Mouse (Mus musculus) adrenal gland, postnatal 14 days (tissue): ENCODE measurements around the gene Nkg7. TPM values are rescaled to one million over a fixed set of nuclear protein-coding genes. Genes with fewer than 3 reads are reported as not detected.

ENCODE experiments used
- microRNA-seq, 2 experiments: library from miRNA; unstranded; fragments of <30 nt; microRNA quantifications; one replicate each; pipeline ENCODE4 v1.2.0; 2021
- total RNA-seq: library from RNA; stranded (reverse); gene quantifications from 2 replicates; pipeline ENCODE4 v1.2.3, GENCODE M21; 2021

Gene Nkg7
- total RNA-seq, 1 experiment from 2014 or later = not detected

Small RNA genes within 50 kb of the gene (microRNA-seq; reads per million reads assigned to microRNA genes)
- gene Mir7051 = 1.9 to 2.1 reads per million in 2 experiments

Other genes starting within 250 kb of the Nkg7 start
- 19.9 and 21.6 TPM in 2 replicates for gene Zfp715, start 123.8 kb upstream of the Nkg7 start, total RNA-seq
- 0.15 TPM in 1 of 2 replicates, not detected in the other for gene Siglecf, start 85.7 kb upstream of the Nkg7 start, total RNA-seq
- gene Siglecg, start 28.9 kb upstream of the Nkg7 start, total RNA-seq = 2.0 and 6.2 TPM in 2 replicates
- gene Lim2, start 9.4 kb upstream of the Nkg7 start, total RNA-seq = not detected in 2 replicates
- gene Cldnd2, start 3.7 kb downstream of the Nkg7 start, total RNA-seq = not detected in 2 replicates
- gene Etfb, start 7.0 kb downstream of the Nkg7 start, total RNA-seq = 1,201 and 1,373 TPM in 2 replicates
- 0.82 TPM in 1 of 2 replicates, not detected in the other for gene Gm45233, start 7.1 kb downstream of the Nkg7 start, total RNA-seq
- gene Vsig10l, start 26.1 kb downstream of the Nkg7 start, total RNA-seq = 2.3 and 3.2 TPM in 2 replicates
- 1.9 and 2.1 TPM in 2 replicates for gene Iglon5, start 53.0 kb downstream of the Nkg7 start, total RNA-seq
- not detected in 2 replicates for gene 4931406B18Rik, start 68.9 kb downstream of the Nkg7 start, total RNA-seq
- 2.7 and 5.3 TPM in 2 replicates for gene Cd33, start 107.4 kb downstream of the Nkg7 start, total RNA-seq
- gene Zfp658, start 125.2 kb downstream of the Nkg7 start, total RNA-seq = 2.2 and 3.2 TPM in 2 replicates
- gene Zfp719, start 142.5 kb downstream of the Nkg7 start, total RNA-seq = 11.9 and 16.9 TPM in 2 replicates
- not detected in 2 replicates for gene Zfp819, start 170.1 kb downstream of the Nkg7 start, total RNA-seq
- 0.22 TPM in 1 of 2 replicates, not detected in the other for gene Ceacam18, start 197.6 kb downstream of the Nkg7 start, total RNA-seq
- gene Siglece, start 223.1 kb downstream of the Nkg7 start, total RNA-seq = 1.1 and 1.4 TPM in 2 replicates
- gene Ctu1, start 234.9 kb downstream of the Nkg7 start, total RNA-seq = 9.3 and 10.1 TPM in 2 replicates